Mouse (Mus musculus) cortical plate, adult 2 months (tissue): Measurements from ENCODE around the gene Pik3r1.

Source experiments
- CTCF ChIP-seq: fragments of 200-500 bp; IDR thresholded peaks from 2 replicates; pipeline ENCODE4 v1.5.1; 2011; ENCODE audit warnings: mild to moderate bottlenecking, control low read depth, low read length; ENCODE audit not compliant: insufficient read depth; ENCODE audit errors: extremely low read depth
- POLR2A ChIP-seq: fragments of 200-500 bp; IDR thresholded peaks from 2 replicates; pipeline ENCODE4 v1.6.1; 2011; ENCODE audit warnings: mild to moderate bottlenecking, low read length, control low read depth; ENCODE audit not compliant: insufficient read depth; ENCODE audit errors: extremely low read depth

DNA sequence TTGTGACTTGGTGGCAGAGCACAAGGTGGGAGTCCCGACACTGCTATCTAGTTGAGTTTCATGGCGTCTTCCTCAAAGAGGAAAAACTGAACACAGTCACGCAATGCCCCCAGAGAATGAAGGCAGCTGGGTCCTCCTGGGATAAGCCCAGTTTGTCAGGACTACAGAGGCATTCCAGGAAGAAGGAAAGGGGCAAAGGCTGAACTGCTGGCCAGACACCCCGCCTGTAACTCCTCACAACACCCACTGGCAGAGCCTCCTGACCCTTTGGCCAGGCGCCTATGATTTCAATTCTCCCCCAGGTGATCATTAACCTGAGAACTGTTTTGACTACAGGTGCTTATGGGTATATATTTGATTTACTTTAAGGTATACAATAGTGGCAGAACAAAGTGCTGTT, 3.9 kb downstream of the Pik3r1 start:
- no peak for TF ChIP-seq CTCF
- no peak for TF ChIP-seq POLR2A
